Mouse (Mus musculus): Measurements from ENCODE around the gene Celsr1. TPM values are rescaled to one million over a fixed set of nuclear protein-coding genes. Genes with fewer than 3 reads are reported as not detected.

The Celsr1 gene
- 0.37 and 0.56 TPM in 2 replicates for polyA plus RNA-seq (2015; fragmentation: Nextera tagmentation; extraction: Ambion mirVana)

GRCm38 (mm10) chr15:86033191-86033841 lies at the start of gene Celsr1:
Gene Celsr1, minus strand, starts transcription at chr15:86033777.

DNA sequence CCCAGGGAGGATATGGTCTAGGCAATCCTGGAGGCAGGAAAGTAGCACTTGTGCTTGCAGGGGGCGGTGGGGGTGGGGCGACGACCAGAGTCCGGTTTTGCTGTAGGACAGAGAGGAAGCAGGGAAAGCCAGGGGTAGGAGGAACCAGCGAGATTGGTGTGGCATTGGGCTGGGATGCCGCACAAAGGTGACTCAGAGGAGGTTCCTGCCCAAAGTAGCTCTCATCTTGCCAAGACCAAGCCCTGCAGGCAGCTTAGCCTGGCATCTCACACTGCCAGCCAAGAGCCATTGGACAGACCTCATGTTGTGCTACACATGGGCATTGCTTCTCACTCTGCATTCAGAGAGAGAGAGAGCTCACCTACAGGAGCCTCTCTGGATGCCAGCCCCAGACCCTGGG lies 23.8 kb upstream of the Celsr1 start, which contains the start of gene Gramd4:
Gene Gramd4, plus strand, starts transcription at position 283 of the 400 bp plus-strand sequence.

DNA sequence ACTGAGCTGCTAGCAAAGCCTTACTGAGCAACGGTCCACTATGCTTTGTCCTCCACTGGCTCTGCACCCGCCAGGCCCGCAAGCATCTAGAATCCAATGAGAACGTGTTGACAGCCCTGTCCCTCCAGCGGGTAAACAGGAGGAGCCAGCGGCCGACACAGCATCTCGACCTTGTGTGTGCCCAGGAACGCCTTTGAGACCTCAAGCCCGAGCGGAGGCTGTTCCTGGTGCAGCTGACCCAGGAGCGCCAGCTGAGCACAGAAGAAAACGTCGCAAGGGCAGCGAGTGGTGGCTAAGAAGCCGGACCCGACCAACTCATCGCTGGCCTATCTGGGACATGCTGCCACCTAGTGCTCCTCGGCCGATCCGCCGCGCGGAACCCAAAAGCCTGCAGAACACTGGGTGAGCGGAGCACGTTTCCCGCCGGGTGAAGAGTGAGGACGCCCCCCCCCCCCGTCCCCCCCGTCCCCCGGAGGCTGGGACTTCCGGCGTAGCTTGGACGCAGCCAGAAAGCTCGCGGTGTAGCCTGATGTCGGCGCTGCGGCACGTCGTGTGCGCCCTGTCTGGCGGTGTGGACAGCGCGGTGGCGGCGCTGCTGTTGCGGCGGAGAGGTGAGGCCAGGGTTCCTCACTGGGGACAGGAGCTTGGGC lies 154.6 kb downstream of the Celsr1 start, which contains the start of gene Trmu:
Gene Trmu, plus strand, starts transcription at position 465 of the 650 bp plus-strand sequence.

GRCm38 (mm10) chr15:85859490-85860031 lies 174.0 kb downstream of the Celsr1 start, which contains the start of gene Gtse1:
Gene Gtse1, plus strand, starts transcription at chr15:85859745.

Other genes starting within 250 kb of the Celsr1 start
- 26.0 and 30.1 TPM in 2 replicates for gene Cdpf1, start 222.1 kb downstream of the Celsr1 start, polyA plus RNA-seq (2015; fragmentation: Nextera tagmentation; extraction: Ambion mirVana)
- gene Pkdrej, start 212.0 kb downstream of the Celsr1 start, polyA plus RNA-seq (2015; fragmentation: Nextera tagmentation; extraction: Ambion mirVana) = 0.04 TPM in 2 replicates
- 2.6 and 3.7 TPM in 2 replicates for gene Ttc38, start 201.5 kb downstream of the Celsr1 start, polyA plus RNA-seq (2015; fragmentation: Nextera tagmentation; extraction: Ambion mirVana)
- gene Gtse1, start 174.0 kb downstream of the Celsr1 start, polyA plus RNA-seq (2015; fragmentation: Nextera tagmentation; extraction: Ambion mirVana) = 20.1 and 20.3 TPM in 2 replicates
- gene Trmu, start 154.5 kb downstream of the Celsr1 start, polyA plus RNA-seq (2015; fragmentation: Nextera tagmentation; extraction: Ambion mirVana) = 19.9 and 20.7 TPM in 2 replicates
- gene Gramd4, start 23.9 kb upstream of the Celsr1 start, polyA plus RNA-seq (2015; fragmentation: Nextera tagmentation; extraction: Ambion mirVana) = 14.2 TPM in 2 replicates
- 7.8 and 11.3 TPM in 2 replicates for gene Cerk, start 152.4 kb upstream of the Celsr1 start, polyA plus RNA-seq (2015; fragmentation: Nextera tagmentation; extraction: Ambion mirVana)
- 8.4 and 10.3 TPM in 2 replicates for gene Tbc1d22a, start 180.7 kb upstream of the Celsr1 start, polyA plus RNA-seq (2015; fragmentation: Nextera tagmentation; extraction: Ambion mirVana)

Data from spleen, postnatal 0 days (tissue).